Mouse (Mus musculus) MN1 (cell line): ENCODE results near the gene Rab3il1.

Experiments used
- DNase-seq: peaks from one replicate; pipeline ENCODE4 v3.0.0-alpha.2; 2016; ENCODE audit warnings: low spot score

Gene Rab3il1

GRCm38 (mm10) chr19:9982852-9983542 is 18.5 kb upstream of the Rab3il1 start:
- peak; percentile 49 for DNase-seq

- no peak for DNase-seq
Measured at GRCm38 (mm10) chr19:9984111-9985055, 17.1 kb upstream of the Rab3il1 start.

- DNase-seq: no peak
Measured at GRCm38 (mm10) chr19:9985190-9985899, 16.1 kb upstream of the Rab3il1 start.

- no peak for DNase-seq
Measured at GRCm38 (mm10) chr19:9985900-9986421, 15.5 kb upstream of the Rab3il1 start.

- peak; percentile 67 for DNase-seq
Measured at GRCm38 (mm10) chr19:9987192-9987591, 14.3 kb upstream of the Rab3il1 start.

GRCm38 (mm10) chr19:9987593-9987992 is 13.9 kb upstream of the Rab3il1 start:
- no peak for DNase-seq

- no peak for DNase-seq
Measured at GRCm38 (mm10) chr19:9989171-9989883, 12.1 kb upstream of the Rab3il1 start.

- no peak for DNase-seq
Measured at GRCm38 (mm10) chr19:9989884-9990256, 11.6 kb upstream of the Rab3il1 start.

GRCm38 (mm10) chr19:9991304-9991703 is 10.2 kb upstream of the Rab3il1 start:
- DNase-seq: peak; percentile 76

GRCm38 (mm10) chr19:9992011-9992958 is 9.2 kb upstream of the Rab3il1 start:
- DNase-seq: no peak

GRCm38 (mm10) chr19:9993036-9993656 is 8.3 kb upstream of the Rab3il1 start:
- DNase-seq: no peak

- DNase-seq: no peak
Measured at GRCm38 (mm10) chr19:9997204-9998062, 4.0 kb upstream of the Rab3il1 start.

GRCm38 (mm10) chr19:9998063-9998416 is 3.4 kb upstream of the Rab3il1 start:
- DNase-seq: no peak

- DNase-seq: no peak
Measured at GRCm38 (mm10) chr19:9998736-9999486, 2.6 kb upstream of the Rab3il1 start.

GRCm38 (mm10) chr19:10000330-10000729 is 1.1 kb upstream of the Rab3il1 start:
- DNase-seq: peak; percentile 58

GRCm38 (mm10) chr19:10003696-10004095 is 2.2 kb downstream of the Rab3il1 start:
- DNase-seq: no peak

GRCm38 (mm10) chr19:10011408-10011807 is 9.9 kb downstream of the Rab3il1 start:
- DNase-seq: no peak

GRCm38 (mm10) chr19:10012827-10013278 is 11.4 kb downstream of the Rab3il1 start:
- DNase-seq: no peak
